ENCODE assay signal across 26 mouse cellular contexts in genomic region chr11:29560452-29560851, GRCm38 (mm10). TPM values are rescaled to one million over a fixed set of nuclear protein-coding genes. Genes with fewer than 3 reads are reported as not detected.
"Had no signal": no experiment of that assay in that cellular context is flagged by ENCODE, and none has a peak within 500 bp of the region (broad histone marks: within the 10 kb centered on the region; RNA-seq: fewer than 3 reads in every experiment).

No protein-coding gene starts in this region.

- ATAC-seq: hindbrain, postnatal 0 days; intestine, embryonic 16.5 days had no signal

- H3K27me3 ChIP-seq: heart, embryonic 13.5 days; heart, embryonic 15.5 days; hindbrain, embryonic 13.5 days; hindbrain, embryonic 15.5 days; kidney, embryonic 15.5 days; limb, embryonic 12.5 days; liver, embryonic 13.5 days; liver, embryonic 15.5 days had no signal

- H3K9me3 ChIP-seq: heart, embryonic 13.5 days; heart, embryonic 15.5 days; hindbrain, embryonic 13.5 days; hindbrain, embryonic 15.5 days; kidney, embryonic 15.5 days; limb, embryonic 10.5 days; liver, embryonic 13.5 days; liver, embryonic 15.5 days had no signal

- H3K27ac ChIP-seq: heart, adult 2 months; heart, embryonic 13.5 days; heart, embryonic 15.5 days; hindbrain, embryonic 13.5 days; hindbrain, embryonic 15.5 days; hindbrain, postnatal 0 days; kidney, embryonic 15.5 days; kidney, postnatal 0 days; left cerebral cortex, adult 2 months; limb, embryonic 10.5 days; limb, embryonic 12.5 days; liver, embryonic 13.5 days; liver, embryonic 15.5 days had no signal

- DNase-seq: gastrocnemius, postnatal 14 days; gastrocnemius, postnatal 36 days; heart, adult 11 months; heart, adult 2 months; heart, postnatal 14 days; heart, postnatal 36 days; kidney, adult 11 months; kidney, adult 2 months; kidney, adult 9 months; kidney, postnatal 14 days; kidney, postnatal 36 days; liver; liver, embryonic 13.5 days had no signal

- H3K36me3 ChIP-seq: heart, embryonic 13.5 days; heart, embryonic 15.5 days; hindbrain, embryonic 13.5 days; hindbrain, embryonic 15.5 days; kidney, embryonic 15.5 days; limb, embryonic 10.5 days; limb, embryonic 12.5 days; liver, embryonic 13.5 days; liver, embryonic 15.5 days had no signal

- H3K4me3 ChIP-seq: heart, adult 2 months; heart, embryonic 13.5 days; heart, embryonic 15.5 days; hindbrain, embryonic 13.5 days; hindbrain, embryonic 15.5 days; kidney, embryonic 15.5 days; left cerebral cortex, adult 2 months; limb, embryonic 10.5 days; limb, embryonic 12.5 days; liver, embryonic 13.5 days; liver, embryonic 15.5 days had no signal

- H3K4me1 ChIP-seq: heart, embryonic 13.5 days; heart, embryonic 15.5 days; hindbrain, embryonic 13.5 days; hindbrain, embryonic 15.5 days; kidney, embryonic 15.5 days; limb, embryonic 10.5 days; limb, embryonic 12.5 days; liver, embryonic 13.5 days; liver, embryonic 15.5 days had no signal

RNA-seq across cellular contexts. Expression of gene Clhc1, which starts 12.7 kb away (rescaled TPM):
- polyA plus RNA-seq: heart, adult 2 months; kidney, embryonic 15.5 days; large intestine, adult 2 months had no signal
